Mouse (Mus musculus) kidney, adult 8-10 months (tissue): ENCODE results near the gene Enthd1.
A peak's percentile ranks its signal among the peaks of the same experiment; 100 is the strongest.

Experiments used
- DNase-seq, 2 experiments: peaks; one replicate each; pipeline ENCODE4 v3.0.0; 2022

Enthd1 gene

GRCm38 (mm10) chr15:80474429-80475002 lies 90.4 kb downstream of the Enthd1 start:
- no peak for DNase-seq

GRCm38 (mm10) chr15:80467876-80468275 lies 97.1 kb downstream of the Enthd1 start:
- DNase-seq, result no peak

GRCm38 (mm10) chr15:80462106-80462505 lies 102.8 kb downstream of the Enthd1 start:
- DNase-seq, result peak in 1 of 2 experiments; percentile 23

GRCm38 (mm10) chr15:80461446-80461845 lies 103.5 kb downstream of the Enthd1 start:
- DNase-seq, result no peak

- no peak for DNase-seq
Measured at GRCm38 (mm10) chr15:80460011-80460410, 104.9 kb downstream of the Enthd1 start.

GRCm38 (mm10) chr15:80457984-80458383 lies 107.0 kb downstream of the Enthd1 start:
- DNase-seq, result no peak

- DNase-seq, result no peak
Measured at GRCm38 (mm10) chr15:80454486-80454885, 110.5 kb downstream of the Enthd1 start.

- DNase-seq, result no peak
Measured at GRCm38 (mm10) chr15:80452425-80452824, 112.5 kb downstream of the Enthd1 start.

- DNase-seq, result no peak
Measured at GRCm38 (mm10) chr15:80445956-80446687, 118.8 kb downstream of the Enthd1 start.

GRCm38 (mm10) chr15:80440195-80440594 lies 124.8 kb downstream of the Enthd1 start:
- DNase-seq, result no peak

- DNase-seq, result peak; percentile 26 to 65
Measured at GRCm38 (mm10) chr15:80438423-80438822, 126.5 kb downstream of the Enthd1 start.

GRCm38 (mm10) chr15:80437996-80438395 lies 127.0 kb downstream of the Enthd1 start:
- DNase-seq, result no peak

- no peak for DNase-seq
Measured at GRCm38 (mm10) chr15:80436961-80437360, 128.0 kb downstream of the Enthd1 start.

- DNase-seq, result no peak
Measured at GRCm38 (mm10) chr15:80430324-80430723, 134.6 kb downstream of the Enthd1 start.

- no peak for DNase-seq
Measured at GRCm38 (mm10) chr15:80418146-80418545, 146.8 kb downstream of the Enthd1 start.

GRCm38 (mm10) chr15:80417066-80417465 lies 147.9 kb downstream of the Enthd1 start:
- no peak for DNase-seq

GRCm38 (mm10) chr15:80415132-80415531 lies 149.8 kb downstream of the Enthd1 start:
- DNase-seq, result no peak

GRCm38 (mm10) chr15:80413988-80414721 lies 150.8 kb downstream of the Enthd1 start:
- DNase-seq, result peak in 1 of 2 experiments; percentile 15

- no peak for DNase-seq
Measured at GRCm38 (mm10) chr15:80413070-80413469, 151.9 kb downstream of the Enthd1 start.

- no peak for DNase-seq
Measured at GRCm38 (mm10) chr15:80410661-80411060, 154.3 kb downstream of the Enthd1 start.

- peak; percentile 19 to 39 for DNase-seq
Measured at GRCm38 (mm10) chr15:80407873-80408272, 157.1 kb downstream of the Enthd1 start.
